Mouse (Mus musculus): ENCODE results near the gene Syn2. TPM values are rescaled to one million over a fixed set of nuclear protein-coding genes. Genes with fewer than 3 reads are reported as not detected.

The Syn2 gene
- total RNA-seq, 4 experiments from 2014 or later, result 18.0 to 39.1 (median 25.6) TPM

- DNase-seq, result no peak
Measured at GRCm38 (mm10) chr6:115245500-115246058, 110.9 kb downstream of the Syn2 start.

GRCm38 (mm10) chr6:115251531-115251985, 116.9 kb downstream of the Syn2 start:
- no peak for DNase-seq

- no peak for DNase-seq
Measured at GRCm38 (mm10) chr6:115252099-115252873, 117.6 kb downstream of the Syn2 start, which contains the start of gene Timp4. Timp4 (minus strand) TSS chr6:115252205.

DNA sequence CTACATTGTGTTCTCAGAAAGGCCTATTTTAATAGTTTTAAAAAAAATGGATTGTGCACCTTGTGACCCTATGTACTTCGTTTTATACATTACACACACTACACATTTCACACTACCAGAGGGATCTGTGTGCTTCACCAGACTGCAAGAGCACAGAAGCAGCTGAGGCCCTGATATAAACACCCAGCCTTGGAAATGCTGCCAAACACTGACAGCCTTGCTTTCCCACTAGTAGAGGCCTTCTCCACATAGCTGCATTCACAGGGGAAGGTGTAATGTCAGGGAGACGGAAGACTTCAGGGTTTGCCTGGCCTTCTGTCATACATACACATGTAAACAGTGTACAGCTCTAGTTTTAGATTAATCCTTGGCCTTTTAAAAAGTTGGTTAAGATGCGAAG, 120.5 kb downstream of the Syn2 start:
- no peak for DNase-seq

DNA sequence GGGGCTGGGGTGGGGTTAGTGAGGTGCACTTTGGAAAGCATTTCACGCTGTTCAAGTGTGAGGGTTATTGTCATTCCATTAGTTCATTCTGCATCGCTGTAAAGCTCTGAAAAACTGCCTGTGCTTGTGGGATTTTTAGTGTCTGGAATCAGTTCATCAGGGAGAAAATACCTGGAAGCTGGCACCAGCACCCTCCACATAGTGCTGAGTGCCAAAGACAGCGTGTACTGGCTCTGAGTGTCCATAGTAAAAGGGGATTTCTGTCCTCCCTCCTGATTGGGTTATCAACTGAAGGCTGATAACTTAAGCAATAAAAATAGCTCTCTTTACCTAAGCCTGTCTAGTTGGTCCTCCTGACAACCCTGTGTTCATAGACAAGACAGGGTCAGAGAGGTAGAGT, 125.8 kb downstream of the Syn2 start:
- DNase-seq, result no peak

DNA sequence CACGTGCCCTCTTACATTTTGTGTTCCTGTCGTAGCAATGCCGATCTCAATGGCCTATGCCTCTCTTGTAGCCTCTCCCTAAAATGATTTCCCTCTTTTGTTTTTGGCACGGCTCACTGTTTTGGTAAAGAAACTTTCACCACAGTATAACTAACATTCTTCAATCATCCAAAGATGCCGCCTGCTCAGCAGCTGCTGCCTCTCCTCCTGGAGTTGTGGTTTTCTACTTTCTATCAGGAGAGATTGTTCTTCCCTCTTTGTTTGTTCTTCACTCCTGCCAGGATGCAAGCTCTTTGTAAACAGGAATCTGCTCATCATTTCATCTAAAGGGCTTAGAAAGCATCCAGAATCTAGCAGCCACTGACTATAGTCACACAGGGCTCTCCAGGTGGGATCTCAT, 132.1 kb downstream of the Syn2 start:
- DNase-seq, result no peak

DNA sequence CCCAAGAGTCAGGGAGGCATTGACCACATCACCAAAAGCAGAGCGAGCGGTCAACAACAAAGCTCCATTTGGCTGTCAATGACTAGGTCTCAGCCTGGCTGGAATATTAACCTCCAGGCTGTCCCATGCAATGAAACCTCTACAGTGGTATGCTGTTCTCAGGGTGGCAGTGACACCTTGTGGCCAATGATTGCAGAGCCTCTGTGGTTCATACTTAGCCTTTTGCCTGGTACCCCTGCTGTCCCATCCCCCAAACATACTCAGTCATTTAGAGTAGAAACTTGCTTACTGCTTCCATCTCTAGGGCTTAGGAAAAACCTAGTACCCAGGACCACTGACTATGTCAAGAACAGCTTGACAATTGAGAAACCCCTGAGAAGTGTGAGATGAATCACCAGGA, 133.2 kb downstream of the Syn2 start:
- peak; percentile 65 for DNase-seq

- DNase-seq, result no peak
Measured at GRCm38 (mm10) chr6:115268551-115269385, 134.1 kb downstream of the Syn2 start.

GRCm38 (mm10) chr6:115269561-115269960, 134.9 kb downstream of the Syn2 start:
- DNase-seq, result no peak

DNA sequence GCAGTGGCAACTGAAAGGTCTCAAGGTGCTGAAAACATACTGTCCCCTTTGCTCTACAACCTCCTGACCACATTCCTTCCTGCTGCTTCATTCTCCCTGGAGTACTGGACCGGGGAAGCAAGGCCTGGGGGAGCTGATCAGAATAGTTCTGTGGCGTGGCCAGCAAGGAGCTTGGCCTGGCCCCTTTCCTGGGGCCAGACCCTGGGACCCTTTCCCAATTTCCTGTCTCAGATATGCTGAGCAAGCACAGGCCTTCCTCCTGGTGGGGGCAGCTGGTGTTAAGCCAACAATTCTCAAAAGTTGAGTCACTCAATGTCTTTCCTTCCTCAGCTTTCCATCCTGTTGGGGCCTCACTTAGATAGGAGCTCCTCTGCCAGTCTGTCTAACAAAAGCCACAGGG, 135.4 kb downstream of the Syn2 start:
- no peak for DNase-seq

GRCm38 (mm10) chr6:115271326-115271725, 136.6 kb downstream of the Syn2 start:
- DNase-seq, result no peak

DNA sequence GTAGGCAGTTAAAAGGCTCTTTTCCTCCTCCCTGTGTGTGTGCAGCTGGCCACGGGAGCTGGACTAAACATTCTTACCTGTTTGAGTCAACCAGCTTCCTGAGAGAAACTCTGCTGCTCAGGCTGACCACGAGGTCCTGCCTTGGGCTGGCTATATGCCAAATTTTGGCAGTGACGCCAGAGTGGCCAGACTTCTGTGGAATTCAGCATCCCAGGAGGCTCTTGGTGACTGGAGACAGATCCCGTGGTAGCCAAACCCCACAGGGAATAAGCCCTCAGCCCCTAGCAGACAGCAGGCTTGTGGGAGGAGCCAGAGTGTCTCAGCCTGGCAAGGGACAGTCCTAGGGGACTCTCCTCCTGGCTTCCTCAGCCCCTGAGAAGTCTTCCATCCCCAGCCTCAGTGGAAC, 137.2 kb downstream of the Syn2 start:
- no peak for DNase-seq

GRCm38 (mm10) chr6:115273346-115273745, 138.6 kb downstream of the Syn2 start:
- no peak for DNase-seq

GRCm38 (mm10) chr6:115274705-115275104, 140.0 kb downstream of the Syn2 start:
- no peak for DNase-seq

DNA sequence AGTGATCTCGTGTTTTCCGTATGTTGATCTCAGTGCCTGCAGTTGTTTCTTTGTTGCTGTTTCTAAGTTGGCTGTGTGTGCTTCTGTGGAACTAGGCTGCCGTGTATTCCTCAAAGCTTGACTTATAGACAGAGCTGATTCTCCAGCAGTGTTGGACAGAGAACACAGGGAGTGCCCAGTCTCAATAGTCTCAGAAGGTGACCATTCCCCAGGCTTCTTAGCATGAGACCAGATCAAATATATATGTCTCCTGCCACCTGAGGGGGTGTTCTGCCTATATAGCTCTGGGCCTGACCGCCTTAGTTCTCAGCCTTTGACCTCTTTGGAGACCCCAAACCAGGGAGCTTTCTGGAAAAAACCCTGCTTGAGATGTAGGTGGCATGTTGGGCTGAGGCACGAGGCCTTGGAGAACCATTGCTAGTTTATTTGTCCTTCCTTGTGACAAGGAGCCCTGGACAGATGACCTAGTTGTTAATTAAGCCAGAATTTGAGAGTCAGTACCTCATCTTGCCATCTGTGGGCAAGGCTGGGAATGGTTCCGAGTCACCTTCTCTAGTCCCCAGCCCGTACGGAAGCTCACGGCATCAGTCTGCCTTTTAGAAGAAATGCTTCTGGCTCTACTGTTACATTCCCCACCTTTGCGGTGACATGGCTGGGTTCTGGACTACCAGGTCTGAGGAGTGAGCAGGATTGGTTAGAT, 140.6 kb downstream of the Syn2 start:
- no peak for DNase-seq

GRCm38 (mm10) chr6:115278086-115278485, 143.4 kb downstream of the Syn2 start:
- DNase-seq, result no peak

DNA sequence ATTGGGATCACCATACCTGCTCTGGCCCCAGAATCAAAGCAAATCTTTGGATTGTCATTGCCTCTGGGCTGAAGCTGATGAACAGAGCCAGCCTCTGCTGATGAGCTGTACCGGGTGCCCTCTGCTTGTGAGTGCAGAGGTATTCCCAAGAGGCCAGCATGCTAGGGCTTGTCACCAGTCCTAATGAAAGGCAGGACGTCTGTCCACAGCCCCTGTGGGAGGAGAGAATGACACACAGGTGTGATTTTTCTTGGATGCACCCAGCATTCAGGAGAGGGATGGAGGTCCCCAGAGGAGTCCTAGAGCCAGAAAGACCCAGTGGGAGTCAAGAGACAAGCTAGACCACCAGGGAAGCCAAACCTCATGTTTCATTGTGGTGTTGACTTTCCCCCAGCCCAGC, 144.9 kb downstream of the Syn2 start:
- DNase-seq, result no peak

DNA sequence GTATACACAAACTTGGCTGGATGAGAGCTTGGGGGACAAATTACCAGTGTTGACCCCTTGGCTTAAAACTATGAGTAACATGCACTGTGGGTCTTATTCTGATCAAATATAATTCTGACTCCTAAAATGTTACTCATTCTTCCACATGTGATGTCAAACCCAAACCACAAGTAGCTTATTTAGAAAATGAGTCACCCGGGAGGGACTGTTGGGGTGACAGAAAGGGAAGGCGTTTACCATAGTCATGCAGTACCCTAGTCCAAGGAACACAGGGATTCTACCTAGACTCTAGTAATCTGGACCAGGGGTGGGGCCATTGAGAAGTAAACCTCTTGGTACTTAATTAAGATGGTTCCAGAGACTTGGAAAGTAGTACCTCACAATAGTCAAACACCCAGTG, 149.5 kb downstream of the Syn2 start:
- no peak for DNase-seq

GRCm38 (mm10) chr6:115286441-115286840, 151.7 kb downstream of the Syn2 start:
- DNase-seq, result no peak

DNA sequence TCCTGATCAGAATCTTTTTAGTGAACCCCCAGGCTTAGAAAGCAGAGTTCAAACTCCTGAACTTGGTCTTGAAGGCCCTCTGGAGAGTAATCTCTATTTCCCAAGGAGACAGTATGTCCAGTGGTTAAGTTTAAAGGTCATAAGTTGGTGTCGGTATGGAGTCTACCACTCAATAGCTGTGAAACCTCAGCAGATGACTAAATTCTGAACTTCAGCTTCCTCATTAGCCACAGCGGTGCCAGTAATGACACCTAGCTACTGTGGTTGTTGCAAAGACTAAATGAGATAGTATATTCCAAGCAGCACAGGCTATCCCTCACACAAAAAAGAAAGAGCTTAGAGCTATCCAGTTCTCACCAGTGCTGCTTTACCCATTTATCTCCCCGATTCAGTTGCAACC, 153.5 kb downstream of the Syn2 start:
- DNase-seq, result no peak

DNA sequence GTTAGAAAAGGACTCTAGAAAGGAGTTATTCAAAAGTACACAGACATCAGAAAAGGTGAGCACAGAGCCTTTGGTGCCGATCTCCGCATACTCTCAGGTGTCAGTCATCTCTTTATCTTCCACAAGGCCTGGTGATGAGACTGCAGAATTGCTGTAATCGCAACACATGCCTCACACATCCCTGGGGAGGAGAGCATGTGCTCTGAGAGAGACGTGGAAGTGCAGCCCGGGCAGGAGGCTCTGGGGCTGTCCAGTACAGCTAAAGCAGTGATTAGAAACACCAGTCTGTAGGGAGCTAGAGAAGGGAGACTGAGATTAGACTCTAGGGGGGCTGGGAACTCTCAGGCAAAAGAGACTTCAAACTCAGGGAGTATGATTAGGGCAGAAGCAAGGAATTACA, 155.9 kb downstream of the Syn2 start:
- no peak for DNase-seq

GRCm38 (mm10) chr6:115291068-115291467, 156.4 kb downstream of the Syn2 start:
- no peak for DNase-seq

GRCm38 (mm10) chr6:115291823-115292222, 157.1 kb downstream of the Syn2 start:
- no peak for DNase-seq

Data from adrenal gland, adult 8-10 months (tissue).